Mouse (Mus musculus): ENCODE measurements around the gene Olfr844. TPM values are rescaled to one million over a fixed set of nuclear protein-coding genes. Genes with fewer than 3 reads are reported as not detected.

Olfr844 gene
- polyA plus RNA-seq (2015; fragmentation: Nextera tagmentation; extraction: Ambion mirVana): not detected in 2 replicates

DNA sequence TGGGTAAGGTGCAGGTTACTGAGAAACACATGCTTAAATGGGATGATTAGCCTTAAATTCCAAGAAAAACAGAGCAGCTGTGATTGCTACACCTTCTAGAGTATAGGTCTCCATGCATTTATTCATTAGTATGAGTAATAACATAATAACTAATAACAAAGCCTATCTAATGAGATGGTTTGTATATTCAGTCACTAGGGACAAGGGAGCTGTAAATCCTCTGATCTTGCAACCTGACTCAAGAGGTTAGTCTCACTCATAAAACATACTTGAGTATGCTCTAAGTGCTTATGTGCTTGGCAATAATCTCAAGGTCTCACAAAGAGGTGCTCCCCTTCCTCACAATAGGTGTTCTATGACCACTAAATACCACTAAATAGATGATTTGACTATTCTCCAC, at the start of gene Olfr844:
Gene Olfr844, plus strand, starts transcription at position 301 of the 400 bp plus-strand sequence.
- no peaks in the 10 kb centered on the region for H3K36me3 ChIP-seq
- ATAC-seq (ENCODE audit: low FRiP score): no peak
- H3K4me1 ChIP-seq: no peaks in the 10 kb centered on the region
- no peak within 1 kb of the TSS for H3K27ac ChIP-seq (replicated peaks)
- no peaks in the 10 kb centered on the region for H3K27me3 ChIP-seq (replicated peaks)
- H3K4me2 ChIP-seq: no peak within 1 kb of the TSS
- no peak within 1 kb of the TSS for H3K9ac ChIP-seq (replicated peaks)
- no peak within 1 kb of the TSS for H3K4me3 ChIP-seq (replicated peaks)
- H3K9me3 ChIP-seq (replicated peaks): peaks cover 4% of the 10 kb centered on the region

DNA sequence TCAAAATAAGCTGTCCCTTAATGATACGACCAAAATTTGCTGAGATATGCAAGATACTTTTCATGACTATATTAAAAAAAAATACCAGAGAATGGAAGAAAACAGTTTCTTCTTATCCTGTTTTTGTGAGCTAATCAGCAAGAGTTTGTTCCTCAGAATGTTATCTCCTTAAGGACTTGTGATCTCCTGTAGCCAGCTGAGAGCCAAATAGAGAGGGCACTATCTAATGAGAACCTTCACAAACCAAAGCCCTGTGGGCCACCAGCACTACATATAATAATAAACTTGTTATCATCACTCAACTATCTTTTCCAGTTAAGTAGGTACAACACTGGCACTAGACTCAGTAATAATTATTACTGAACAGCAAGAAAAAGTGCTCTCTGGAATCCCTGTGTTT, 20.0 kb downstream of the Olfr844 start, which contains the start of gene Olfr845:
Gene Olfr845, plus strand, starts transcription at position 301 of the 400 bp plus-strand sequence.
- Histone ChIP-seq H3K36me3 (no peaks in the 10 kb centered on the region), H3K4me1 (no peaks in the 10 kb centered on the region), H3K27me3 (replicated peaks) (no peaks in the 10 kb centered on the region), H3K9ac (replicated peaks) (no peak within 1 kb of the TSS), H3K4me3 (replicated peaks) (no peak within 1 kb of the TSS), H3K27ac (replicated peaks) (no peak within 1 kb of the TSS), H3K9me3 (replicated peaks) (no peaks in the 10 kb centered on the region), H3K4me2 (no peak within 1 kb of the TSS)
- ATAC-seq (ENCODE audit: low FRiP score): no peak
- 69% methylated on average over 1 of the region's 1 CpGs for WGBS

DNA sequence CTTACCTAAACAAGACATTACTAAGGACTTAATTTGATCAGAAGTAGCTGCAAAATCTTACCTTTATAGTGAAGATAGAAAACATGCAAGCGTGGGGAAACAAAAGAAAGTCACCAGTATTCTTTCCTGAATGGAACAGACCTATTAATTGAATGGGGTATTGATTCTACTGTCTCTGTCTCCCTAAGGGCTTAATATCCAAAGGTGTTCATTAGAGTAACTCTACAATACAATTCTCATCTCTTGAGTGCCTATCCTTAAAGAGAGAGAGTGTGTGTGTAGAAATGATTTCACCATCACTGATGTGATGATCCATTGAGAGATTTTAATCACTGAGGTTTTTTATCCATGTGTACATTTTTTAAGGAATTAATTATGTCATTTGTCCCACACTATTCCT, 47.8 kb downstream of the Olfr844 start, which contains the start of gene Olfr846:
Gene Olfr846, minus strand, starts transcription at position 101 of the 400 bp plus-strand sequence.
- 60% methylated on average over 1 of the region's 1 CpGs for WGBS
- Histone ChIP-seq H3K36me3 (no peaks in the 10 kb centered on the region), H3K9me3 (replicated peaks) (peaks cover 5% of the 10 kb centered on the region; the same call in 1 of the 2 replicates)

More for the DNA sequence above, 47.8 kb downstream of the Olfr844 start, which contains the start of gene Olfr846:
- no peak for ATAC-seq (ENCODE audit: low FRiP score)
- Histone ChIP-seq H3K4me3 (replicated peaks) (no peak within 1 kb of the TSS), H3K27me3 (replicated peaks) (no peaks in the 10 kb centered on the region), H3K27ac (replicated peaks) (no peak within 1 kb of the TSS), H3K4me2 (no peak within 1 kb of the TSS), H3K9ac (replicated peaks) (no peak within 1 kb of the TSS), H3K4me1 (no peaks in the 10 kb centered on the region)

Other genes with a start within 250 kb of the Olfr844 start
- not detected in 2 replicates for gene Olfr836, start 196.0 kb upstream of the Olfr844 start, polyA plus RNA-seq (2015; fragmentation: Nextera tagmentation; extraction: Ambion mirVana)
- gene Olfr837, start 180.0 kb upstream of the Olfr844 start, polyA plus RNA-seq (2015; fragmentation: Nextera tagmentation; extraction: Ambion mirVana): not detected in 2 replicates
- gene Olfr839-ps1, start 139.0 kb upstream of the Olfr844 start, polyA plus RNA-seq (2015; fragmentation: Nextera tagmentation; extraction: Ambion mirVana): not detected in 2 replicates
- not detected in 2 replicates for gene Olfr843, start 64.4 kb upstream of the Olfr844 start, polyA plus RNA-seq (2015; fragmentation: Nextera tagmentation; extraction: Ambion mirVana)
- not detected in 2 replicates for gene Olfr845, start 20.1 kb downstream of the Olfr844 start, polyA plus RNA-seq (2015; fragmentation: Nextera tagmentation; extraction: Ambion mirVana)
- gene Olfr846, start 47.7 kb downstream of the Olfr844 start, polyA plus RNA-seq (2015; fragmentation: Nextera tagmentation; extraction: Ambion mirVana): not detected in 2 replicates
- gene Olfr847, start 62.3 kb downstream of the Olfr844 start, polyA plus RNA-seq (2015; fragmentation: Nextera tagmentation; extraction: Ambion mirVana): not detected in 2 replicates
- gene Olfr849, start 123.9 kb downstream of the Olfr844 start, polyA plus RNA-seq (2015; fragmentation: Nextera tagmentation; extraction: Ambion mirVana): not detected in 2 replicates
- not detected in 2 replicates for gene Olfr850, start 161.9 kb downstream of the Olfr844 start, polyA plus RNA-seq (2015; fragmentation: Nextera tagmentation; extraction: Ambion mirVana)
- gene Olfr851, start 176.9 kb downstream of the Olfr844 start, polyA plus RNA-seq (2015; fragmentation: Nextera tagmentation; extraction: Ambion mirVana): not detected in 2 replicates
- not detected in 2 replicates for gene Olfr853, start 224.7 kb downstream of the Olfr844 start, polyA plus RNA-seq (2015; fragmentation: Nextera tagmentation; extraction: Ambion mirVana)